Mouse (Mus musculus): ENCODE data around the gene Hist1h2ai. TPM values are rescaled to one million over a fixed set of nuclear protein-coding genes. Genes with fewer than 3 reads are reported as not detected.
"Not testable (repeated sequence)": the region's sequence is repeated elsewhere in the genome, so short reads cannot be mapped to it uniquely, and the experiment has no call there.

Gene Hist1h2ai
- 3.9 and 10.3 TPM in 2 replicates for polyA plus RNA-seq (2015; fragmentation: Nextera tagmentation; extraction: Ambion mirVana)

GRCm38 (mm10) chr13:21715864-21716539 is at the start of gene Hist1h2ai, which contains the start of gene Hist1h2bl:
TSS of gene Hist1h2ai (plus strand) at chr13:21716422.
TSS of gene Hist1h2bl (minus strand) at chr13:21716143.
- not testable (repeated sequence) for H3K36me3 ChIP-seq (replicated peaks); H3K9me3 ChIP-seq; H3K27me3 ChIP-seq (replicated peaks)
- H3K27ac ChIP-seq, result peak within 1 kb of the TSS; percentile 91
- peak; percentile 96 for ATAC-seq (replicated peaks)
- H3K4me2 ChIP-seq, result peak within 1 kb of the TSS; percentile 78
- H3K4me1 ChIP-seq, result peaks cover 27% of the 10 kb centered on the region
- H3K4me3 ChIP-seq, result peak within 1 kb of the TSS; percentile 44
- WGBS, result under 1% methylated on average over 37 of the region's 50 CpGs
- H3K9ac ChIP-seq, result peak within 1 kb of the TSS; percentile 52

- no peak within 1 kb of the TSS for H3K9ac ChIP-seq
- H3K9me3 ChIP-seq, result no peaks in the 10 kb centered on the region
- no peaks in the 10 kb centered on the region for H3K36me3 ChIP-seq (replicated peaks)
- H3K4me3 ChIP-seq, result no peak within 1 kb of the TSS
- H3K27me3 ChIP-seq (replicated peaks), result no peaks in the 10 kb centered on the region
- no peak for ATAC-seq (replicated peaks)
- H3K27ac ChIP-seq, result no peak within 1 kb of the TSS
- H3K4me1 ChIP-seq, result no peaks in the 10 kb centered on the region
- H3K4me2 ChIP-seq, result no peak within 1 kb of the TSS
- WGBS, result 88% methylated on average over 2 of the region's 2 CpGs
Measured at GRCm38 (mm10) chr13:21677305-21677704, 38.9 kb upstream of the Hist1h2ai start, which contains the start of gene Olfr1360. TSS of gene Olfr1360 (minus strand) at chr13:21677405.

- no peaks in the 10 kb centered on the region for H3K9me3 ChIP-seq
- H3K27me3 ChIP-seq (replicated peaks), result no peaks in the 10 kb centered on the region
- ATAC-seq (replicated peaks), result no peak
- no peaks in the 10 kb centered on the region for H3K36me3 ChIP-seq (replicated peaks)
- H3K4me1 ChIP-seq, result no peaks in the 10 kb centered on the region
- H3K4me2 ChIP-seq, result no peak within 1 kb of the TSS
- H3K4me3 ChIP-seq, result no peak within 1 kb of the TSS
- H3K27ac ChIP-seq, result no peak within 1 kb of the TSS
- H3K9ac ChIP-seq, result no peak within 1 kb of the TSS
Measured at GRCm38 (mm10) chr13:21697811-21698210, 18.4 kb upstream of the Hist1h2ai start, which contains the start of gene Olfr1359. TSS of gene Olfr1359 (plus strand) at chr13:21698111.

GRCm38 (mm10) chr13:21706669-21707068 is 9.6 kb upstream of the Hist1h2ai start:
- Histone ChIP-seq H3K4me3 (no peak overlapping the region), H3K4me1 (no peaks in the 10 kb centered on the region), H3K27me3 (replicated peaks) (no peaks in the 10 kb centered on the region), H3K9ac (no peak overlapping the region), H3K36me3 (replicated peaks) (no peaks in the 10 kb centered on the region), H3K27ac (no peak overlapping the region), H3K9me3 (no peaks in the 10 kb centered on the region), H3K4me2 (no peak overlapping the region)
- ATAC-seq (replicated peaks), result no peak
- WGBS, result 77% methylated on average over 4 of the region's 4 CpGs

GRCm38 (mm10) chr13:21710031-21710711 is 6.1 kb upstream of the Hist1h2ai start:
- Histone ChIP-seq H3K4me3 (peak overlapping the region; percentile 47), H3K4me1 (peaks cover 4% of the 10 kb centered on the region), H3K27ac (peak overlapping the region; percentile 63), H3K27me3 (replicated peaks) (no peaks in the 10 kb centered on the region), H3K4me2 (peak overlapping the region; percentile 77), H3K36me3 (replicated peaks) (no peaks in the 10 kb centered on the region), H3K9ac (peak overlapping the region; percentile 31), H3K9me3 (no peaks in the 10 kb centered on the region)
- peak; percentile 88 for ATAC-seq (replicated peaks)
- 0% methylated on average over 32 of the region's 32 CpGs for WGBS

- ATAC-seq (replicated peaks), result peak; percentile 89
- Histone ChIP-seq H3K4me3 (peak overlapping the region; percentile 47), H3K4me2 (peak overlapping the region; percentile 77), H3K9ac (peak overlapping the region; percentile 29), H3K4me1 (peaks cover 9% of the 10 kb centered on the region), H3K27ac (no peak overlapping the region), H3K27me3 (replicated peaks) (no peaks in the 10 kb centered on the region), H3K36me3 (replicated peaks) (no peaks in the 10 kb centered on the region), H3K9me3 (no peaks in the 10 kb centered on the region)
- WGBS, result 2% methylated on average over 22 of the region's 22 CpGs
Measured at GRCm38 (mm10) chr13:21710821-21711525, 5.2 kb upstream of the Hist1h2ai start.

- Histone ChIP-seq H3K4me2 (peak overlapping the region; percentile 77), H3K4me1 (peaks cover 9% of the 10 kb centered on the region), H3K9me3 (no peaks in the 10 kb centered on the region), H3K36me3 (replicated peaks) (no peaks in the 10 kb centered on the region), H3K9ac (no peak overlapping the region), H3K27me3 (replicated peaks) (no peaks in the 10 kb centered on the region), H3K4me3 (peak overlapping the region; percentile 47), H3K27ac (no peak overlapping the region)
- no peak for ATAC-seq (replicated peaks)
- WGBS, result 23% methylated on average over 4 of the region's 4 CpGs
Measured at GRCm38 (mm10) chr13:21711698-21712097, 4.5 kb upstream of the Hist1h2ai start.

- Histone ChIP-seq H3K4me2 (peak overlapping the region; percentile 78), H3K4me3 (peak overlapping the region; percentile 44), H3K27ac (peak overlapping the region; percentile 91; the same call in 1 of the 2 replicates), H3K9ac (peak overlapping the region; percentile 1; the same call in 1 of the 2 replicates), H3K4me1 (peaks cover 24% of the 10 kb centered on the region), H3K36me3 (replicated peaks) (no peaks in the 10 kb centered on the region), H3K27me3 (replicated peaks) (no peaks in the 10 kb centered on the region), H3K9me3 (no peaks in the 10 kb centered on the region)
- 2% methylated on average over 7 of the region's 7 CpGs for WGBS
- ATAC-seq (replicated peaks), result no peak
Measured at GRCm38 (mm10) chr13:21714725-21715124, 1.5 kb upstream of the Hist1h2ai start.

- no peak for ATAC-seq (replicated peaks)
- Histone ChIP-seq H3K9me3 (no peaks in the 10 kb centered on the region), H3K36me3 (replicated peaks) (no peaks in the 10 kb centered on the region), H3K27ac (peak overlapping the region; percentile 91), H3K4me3 (peak overlapping the region; percentile 44), H3K4me2 (peak overlapping the region; percentile 78), H3K9ac (peak overlapping the region; percentile 1; the same call in 1 of the 2 replicates), H3K4me1 (peaks cover 24% of the 10 kb centered on the region), H3K27me3 (replicated peaks) (no peaks in the 10 kb centered on the region)
- WGBS, result under 1% methylated on average over 22 of the region's 22 CpGs
Measured at GRCm38 (mm10) chr13:21715131-21715863, 925 bp upstream of the Hist1h2ai start.

GRCm38 (mm10) chr13:21716540-21717391 is 544 bp downstream of the Hist1h2ai start:
- peak overlapping the region; percentile 91 for H3K27ac ChIP-seq
- not testable (repeated sequence) for H3K36me3 ChIP-seq (replicated peaks); H3K9me3 ChIP-seq; H3K27me3 ChIP-seq (replicated peaks)
- peaks cover 30% of the 10 kb centered on the region for H3K4me1 ChIP-seq
- 0% methylated on average over 16 of the region's 38 CpGs for WGBS
- peak overlapping the region; percentile 44 for H3K4me3 ChIP-seq
- H3K9ac ChIP-seq, result peak overlapping the region; percentile 52
- H3K4me2 ChIP-seq, result peak overlapping the region; percentile 78
- peak; percentile 4; the same call in 1 of the 2 replicates for ATAC-seq (replicated peaks)

Data from midbrain, embryonic 15.5 days (tissue).